Mouse (Mus musculus) embryo, embryonic 11.5 days (tissue): ENCODE results near the gene Tiprl.
A peak's percentile ranks its signal among the peaks of the same experiment; 100 is the strongest.

Experiments
- DNase-seq: peaks from one replicate; pipeline ENCODE4 v3.0.0-alpha.2; 2012; ENCODE audit warnings: low read depth, low spot score

The Tiprl gene

DNA sequence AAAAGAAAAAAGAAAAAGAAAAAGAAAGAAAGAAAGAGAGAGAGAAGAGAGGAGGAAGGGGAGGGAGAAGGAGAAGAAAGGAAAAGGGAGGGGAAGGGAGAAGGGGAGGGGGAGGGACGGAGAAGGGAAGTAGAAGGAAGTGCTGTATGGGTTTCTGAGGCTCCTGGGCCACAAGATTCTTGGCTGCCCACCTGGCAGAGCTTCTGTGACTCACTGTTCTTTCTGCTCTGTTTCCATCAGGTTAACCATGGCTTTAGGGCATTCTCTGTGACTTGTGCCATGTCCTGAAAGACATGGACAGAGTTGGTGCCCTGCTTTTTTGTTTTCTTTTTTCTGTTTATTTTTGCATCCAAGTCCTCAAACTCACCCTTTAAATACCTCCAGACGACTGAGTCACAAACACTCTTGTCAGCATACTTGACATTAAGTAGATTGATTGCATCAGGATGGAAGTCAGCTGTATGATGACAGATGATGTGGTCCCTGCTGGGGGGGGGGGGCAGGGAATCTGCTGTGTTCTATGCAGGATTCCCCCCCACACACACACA is 33.2 kb downstream of the Tiprl start:
- no peak for DNase-seq

DNA sequence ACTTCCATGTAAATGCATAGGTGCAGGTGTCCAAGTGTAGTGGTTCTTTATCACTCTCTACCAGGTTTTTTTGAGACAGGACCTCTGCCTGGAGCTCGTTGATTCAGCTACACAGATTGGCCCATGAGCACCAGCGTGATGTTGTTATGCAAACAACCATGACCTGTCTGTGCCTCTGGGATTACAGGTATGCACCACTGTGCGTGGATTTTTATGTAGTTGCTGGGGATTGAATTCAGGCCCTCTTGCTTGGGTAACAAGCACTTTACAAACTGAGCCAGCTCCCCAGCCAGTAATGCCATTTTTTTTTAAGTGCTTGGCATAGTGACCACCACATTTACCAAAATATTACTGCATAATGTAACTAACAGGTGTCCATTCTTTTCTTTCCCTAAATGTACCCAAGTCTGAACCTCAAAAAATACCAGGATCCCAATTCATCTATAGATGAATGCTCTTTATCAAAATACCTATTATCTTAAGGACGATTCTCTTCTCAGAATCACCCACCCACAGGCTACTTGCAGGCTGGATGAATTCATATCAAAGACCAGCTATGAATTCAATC is 35.3 kb downstream of the Tiprl start:
- no peak for DNase-seq

DNA sequence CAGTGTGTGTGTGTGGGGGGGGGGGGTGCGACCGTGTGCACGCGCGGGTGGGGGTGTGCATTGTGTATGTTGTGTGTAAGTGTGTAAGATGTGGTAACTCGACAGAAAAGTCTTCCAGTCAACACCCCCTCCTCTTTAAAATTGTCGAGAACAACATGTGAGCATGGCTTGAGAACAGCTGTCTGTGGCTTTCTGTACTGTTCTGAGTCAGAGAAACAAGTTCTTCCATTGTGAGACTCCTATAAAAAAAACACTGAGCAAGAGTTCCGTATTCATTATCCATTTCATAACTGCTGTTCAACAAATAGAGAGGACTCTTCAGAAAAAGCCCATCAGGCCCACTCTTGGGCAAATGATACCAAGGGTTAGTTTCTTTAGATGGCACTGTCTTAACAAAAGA is 36.0 kb downstream of the Tiprl start:
- DNase-seq = no peak

DNA sequence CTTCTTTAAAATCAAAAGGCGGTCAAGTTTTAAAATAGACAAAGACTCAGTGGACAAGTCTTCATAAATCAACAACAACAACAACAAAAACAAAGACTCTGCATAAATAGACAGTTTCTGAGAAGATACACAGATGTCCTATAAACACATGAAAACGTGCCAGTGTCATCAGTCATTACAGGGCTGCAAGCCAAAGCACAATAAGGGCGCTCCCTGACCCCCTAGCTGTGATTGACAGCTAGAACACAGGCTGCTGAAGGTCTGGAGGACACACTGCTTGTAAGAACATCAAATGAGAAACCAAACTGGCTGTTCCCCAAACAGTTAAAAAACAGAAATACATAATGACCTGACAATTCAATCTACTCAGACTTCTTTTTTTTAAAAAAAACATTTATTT is 37.2 kb downstream of the Tiprl start:
- DNase-seq = no peak

DNA sequence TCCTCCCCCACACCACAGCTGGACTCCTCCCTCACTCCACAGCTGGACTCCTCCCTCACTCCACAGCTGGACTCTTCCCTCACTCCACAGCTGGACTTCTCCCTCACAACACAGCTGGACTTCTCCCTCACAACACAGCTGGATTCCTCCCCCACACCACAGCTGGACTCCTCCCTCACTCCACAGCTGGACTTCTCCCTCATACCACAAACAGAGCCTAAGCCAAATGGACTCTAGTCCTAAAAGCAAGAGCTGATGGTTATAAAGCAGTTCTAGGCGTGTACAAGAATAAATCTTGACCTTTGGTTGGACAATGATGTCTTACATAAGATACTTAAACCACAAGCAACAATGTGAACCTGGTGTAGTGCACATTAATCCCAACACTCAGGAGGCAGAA is 37.8 kb downstream of the Tiprl start:
- DNase-seq = no peak

DNA sequence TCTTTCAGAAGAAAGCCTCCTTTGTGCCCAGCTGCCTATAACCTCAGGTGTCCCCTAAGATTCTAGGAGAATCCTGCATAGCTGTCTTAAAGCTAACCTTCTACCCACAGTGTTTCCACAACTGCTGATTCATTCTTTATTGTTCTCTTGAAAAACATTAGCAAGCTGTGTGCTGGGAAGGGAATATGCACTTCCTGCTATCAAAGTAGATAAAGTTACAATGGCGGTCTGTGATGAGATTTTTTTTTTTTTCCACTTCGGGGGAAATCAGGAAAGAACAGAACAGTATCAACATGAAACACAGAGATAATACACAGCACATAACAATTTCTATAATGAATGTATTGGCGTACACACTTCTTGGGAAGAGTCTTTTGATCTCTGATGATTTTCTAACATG is 38.9 kb downstream of the Tiprl start:
- no peak for DNase-seq

DNA sequence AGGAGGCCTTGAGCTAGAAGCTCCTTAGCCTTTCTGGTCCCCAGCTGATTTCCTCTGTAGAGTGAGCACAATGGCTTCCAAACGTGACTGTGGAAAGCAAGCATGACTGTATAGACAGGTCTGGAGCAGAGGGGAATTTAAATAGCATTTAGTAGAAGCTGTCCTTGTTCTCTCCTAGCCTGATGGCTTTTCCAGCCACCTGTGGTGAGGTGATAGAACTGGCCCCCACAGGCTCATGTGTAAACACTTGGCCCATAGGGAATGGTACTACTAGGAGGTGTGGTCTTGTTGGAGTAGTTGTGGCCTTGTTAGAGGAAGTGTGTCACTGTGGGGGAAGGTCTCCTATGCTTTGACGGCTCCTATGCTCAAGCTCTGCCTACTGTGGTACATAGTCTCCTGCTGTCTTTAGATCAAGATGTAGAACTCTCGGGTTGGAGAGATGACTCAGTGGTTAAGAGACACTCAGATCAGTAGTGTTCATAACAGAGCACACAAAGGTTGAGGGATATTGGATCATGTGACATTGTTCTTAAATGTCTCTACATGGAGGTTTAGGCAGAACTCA is 41.3 kb downstream of the Tiprl start:
- DNase-seq = no peak

DNA sequence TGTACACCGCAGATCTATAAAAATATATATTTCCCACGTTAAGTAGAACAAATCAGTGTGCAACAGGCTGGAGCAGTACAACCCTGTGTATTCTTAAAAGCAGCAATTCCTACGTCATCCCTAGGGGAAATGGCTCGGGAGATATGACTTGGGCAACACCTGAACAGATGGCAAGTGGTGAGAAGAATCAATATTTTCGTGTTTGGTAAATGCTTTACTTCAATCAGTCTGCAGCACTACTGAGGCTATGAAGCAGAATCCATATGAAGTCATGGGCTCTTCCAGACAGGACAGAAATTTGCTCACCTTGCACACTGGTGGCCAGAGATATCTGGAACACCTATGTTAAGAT is 42.2 kb downstream of the Tiprl start:
- no peak for DNase-seq

DNA sequence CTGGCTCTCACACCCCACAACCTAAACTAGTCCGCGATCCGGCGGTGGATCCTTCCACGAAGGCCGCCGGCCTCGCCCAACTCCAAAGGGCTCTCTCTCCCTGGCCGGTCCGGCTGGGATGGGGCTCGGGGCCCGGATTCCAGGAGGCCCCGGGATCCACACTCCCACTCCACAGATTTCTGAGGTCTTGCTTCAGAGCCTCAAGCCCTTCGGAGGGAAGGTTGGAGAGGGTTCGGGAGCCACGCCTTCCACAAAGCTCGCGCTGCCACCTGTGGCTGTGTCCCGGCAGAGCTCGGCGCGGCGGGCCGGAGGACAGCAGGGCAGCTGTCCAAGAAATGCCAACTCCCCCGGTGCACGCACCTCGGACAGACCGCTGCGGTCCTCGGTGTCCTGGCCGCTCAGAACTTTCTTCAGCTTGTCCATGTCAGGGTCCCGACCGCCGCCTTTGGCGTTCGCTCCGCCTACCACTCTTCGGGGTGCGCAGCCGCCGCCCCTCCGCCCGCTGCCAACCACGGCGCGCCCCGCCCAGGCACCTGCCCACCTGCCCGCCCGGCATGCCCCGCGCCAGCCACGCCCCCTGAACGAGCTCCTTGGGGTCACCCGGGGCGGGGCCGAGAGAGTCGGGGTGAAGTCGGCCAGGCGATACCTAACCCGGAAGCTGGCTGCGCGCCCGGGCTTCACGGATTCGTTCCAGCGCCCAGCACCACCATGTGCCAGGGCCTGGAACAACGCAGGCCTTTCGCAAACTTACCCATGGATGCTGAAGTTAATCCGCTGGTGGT is 42.7 kb downstream of the Tiprl start, which contains the start of gene Sft2d2:
TSS of gene Sft2d2 (minus strand) at position 559 of the 782 bp plus-strand sequence.
- peak; percentile 70 for DNase-seq

DNA sequence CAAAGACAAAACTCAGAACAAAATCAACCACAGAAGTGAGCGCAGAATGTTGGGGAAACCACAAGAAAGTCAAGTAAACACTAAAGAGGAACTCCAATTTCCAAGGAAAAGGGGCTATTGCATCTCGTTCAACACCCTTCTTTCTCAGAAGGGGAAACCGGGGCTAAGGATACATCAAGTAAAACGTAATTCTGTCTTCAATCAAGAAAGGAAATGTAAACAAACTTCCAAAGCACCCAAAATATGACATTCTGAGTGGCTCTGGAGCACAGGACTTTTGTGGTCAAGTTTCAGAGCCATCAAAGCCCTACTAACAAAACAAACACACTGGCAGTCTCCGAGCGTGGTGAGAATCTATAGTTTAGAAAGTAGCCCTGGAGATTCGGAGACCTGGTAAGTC is 43.4 kb downstream of the Tiprl start:
- no peak for DNase-seq

DNA sequence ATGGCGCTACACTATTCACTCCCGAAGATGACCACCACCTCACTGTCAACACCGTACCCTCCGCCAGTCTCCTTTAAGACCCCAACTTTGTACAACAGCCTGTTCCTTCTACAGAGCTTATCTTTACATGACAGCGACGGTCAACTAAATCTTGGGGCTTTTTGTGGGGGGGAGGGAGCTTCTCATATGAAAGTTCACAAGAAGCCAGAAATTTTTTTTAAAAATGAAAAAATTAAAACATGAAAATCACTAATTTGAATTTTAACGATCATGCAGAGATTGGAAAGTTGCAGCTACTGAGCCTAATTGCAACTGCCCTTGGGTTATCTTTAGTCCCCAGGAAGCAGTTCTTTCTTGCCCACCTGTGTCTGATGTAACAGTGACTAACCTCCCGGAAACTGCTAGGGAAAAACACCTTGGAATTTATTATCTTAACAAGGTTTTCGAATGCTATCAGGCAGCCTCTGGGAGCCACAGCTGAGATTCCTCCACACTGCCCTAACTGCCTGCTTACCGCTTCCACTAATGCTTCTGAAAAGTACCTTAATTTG is 44.0 kb downstream of the Tiprl start:
- no peak for DNase-seq

DNA sequence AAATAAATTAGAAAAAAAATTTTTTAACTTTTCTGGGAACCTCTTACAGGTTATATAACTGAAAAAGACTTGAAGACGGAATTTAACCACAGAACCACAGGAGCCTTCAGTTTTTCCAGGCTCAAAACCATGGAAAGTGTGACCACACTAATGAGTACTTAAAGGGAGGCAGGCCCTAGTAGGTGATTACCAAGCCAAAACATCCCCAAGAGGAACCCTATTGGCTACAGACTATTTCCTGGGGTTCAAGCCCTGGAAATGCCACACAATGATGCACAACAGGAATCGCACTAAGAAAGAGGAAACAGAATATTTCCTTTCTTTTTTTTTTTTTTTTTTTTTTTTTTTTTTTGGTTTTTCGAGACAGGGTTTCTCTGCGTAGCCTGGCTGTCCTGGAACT is 44.7 kb downstream of the Tiprl start:
- no peak for DNase-seq

DNA sequence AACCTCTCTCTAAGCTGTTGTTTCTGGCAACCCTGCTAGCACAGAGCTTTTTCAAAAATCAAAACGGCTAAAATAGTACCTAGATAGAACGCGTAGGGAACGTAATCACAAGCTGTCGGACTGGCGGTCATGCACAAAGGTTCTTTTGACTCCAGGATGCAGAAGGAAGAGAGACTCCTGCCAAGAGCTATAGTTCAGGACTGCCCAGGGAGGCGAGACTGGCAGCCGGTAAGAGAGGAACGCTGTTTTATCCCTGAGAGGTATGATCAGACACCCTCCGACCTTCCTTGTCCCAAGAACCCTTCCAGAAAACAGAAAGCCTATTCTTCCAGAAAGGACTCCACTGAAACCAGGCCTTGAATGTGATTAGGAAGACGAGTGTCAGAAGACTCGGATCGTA is 45.2 kb downstream of the Tiprl start:
- no peak for DNase-seq

DNA sequence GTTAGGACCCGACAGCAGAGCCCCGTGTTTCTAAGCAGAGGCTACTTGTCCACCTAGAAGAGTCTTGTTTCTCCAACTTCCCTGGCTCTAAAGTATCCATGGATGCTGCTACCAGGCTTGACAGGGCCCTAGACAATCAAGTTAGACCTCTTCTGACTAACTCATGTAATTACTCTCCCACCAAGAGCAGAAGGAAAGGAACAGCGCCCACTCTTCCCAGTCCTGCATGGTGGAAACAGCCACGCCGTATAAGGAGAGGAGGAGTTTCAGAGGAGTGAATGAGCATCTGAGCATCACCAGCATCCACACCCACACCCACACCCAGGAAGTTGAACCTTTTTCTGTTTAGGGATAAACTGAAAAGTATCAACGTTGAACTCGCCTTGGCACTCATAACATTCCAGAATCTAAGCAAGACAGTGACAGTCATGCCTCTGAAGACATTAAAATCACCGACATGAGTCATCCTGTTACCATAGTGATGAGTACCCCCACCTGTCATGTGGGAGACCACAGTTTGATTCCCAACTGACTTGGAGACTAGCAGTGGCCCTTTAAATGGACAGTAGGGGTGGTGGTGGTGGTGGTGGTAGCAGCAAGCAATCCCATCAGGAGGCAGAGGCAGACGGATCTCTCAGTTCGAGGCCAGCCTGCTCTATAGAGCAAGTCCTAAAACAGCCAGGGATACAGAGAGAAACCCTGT is 46.1 kb downstream of the Tiprl start:
- DNase-seq = no peak

DNA sequence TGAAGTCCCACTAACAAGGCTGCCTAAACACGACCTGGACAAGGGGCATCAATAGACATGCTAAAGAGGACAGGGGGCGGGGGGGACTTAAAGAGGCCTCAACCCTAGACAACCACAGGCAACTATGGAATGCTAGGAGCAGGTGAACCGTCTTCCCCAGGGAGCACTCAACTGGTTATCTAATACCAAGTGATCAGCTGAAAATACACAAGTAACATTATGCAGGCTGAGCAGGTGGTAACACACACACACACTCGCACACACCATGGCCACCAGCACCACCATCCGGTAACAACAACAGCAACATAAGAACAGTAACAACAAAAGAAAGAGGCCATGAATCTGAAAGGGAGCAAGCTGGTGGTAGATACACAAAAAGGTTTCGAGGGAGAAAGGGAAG is 46.7 kb downstream of the Tiprl start:
- no peak for DNase-seq

DNA sequence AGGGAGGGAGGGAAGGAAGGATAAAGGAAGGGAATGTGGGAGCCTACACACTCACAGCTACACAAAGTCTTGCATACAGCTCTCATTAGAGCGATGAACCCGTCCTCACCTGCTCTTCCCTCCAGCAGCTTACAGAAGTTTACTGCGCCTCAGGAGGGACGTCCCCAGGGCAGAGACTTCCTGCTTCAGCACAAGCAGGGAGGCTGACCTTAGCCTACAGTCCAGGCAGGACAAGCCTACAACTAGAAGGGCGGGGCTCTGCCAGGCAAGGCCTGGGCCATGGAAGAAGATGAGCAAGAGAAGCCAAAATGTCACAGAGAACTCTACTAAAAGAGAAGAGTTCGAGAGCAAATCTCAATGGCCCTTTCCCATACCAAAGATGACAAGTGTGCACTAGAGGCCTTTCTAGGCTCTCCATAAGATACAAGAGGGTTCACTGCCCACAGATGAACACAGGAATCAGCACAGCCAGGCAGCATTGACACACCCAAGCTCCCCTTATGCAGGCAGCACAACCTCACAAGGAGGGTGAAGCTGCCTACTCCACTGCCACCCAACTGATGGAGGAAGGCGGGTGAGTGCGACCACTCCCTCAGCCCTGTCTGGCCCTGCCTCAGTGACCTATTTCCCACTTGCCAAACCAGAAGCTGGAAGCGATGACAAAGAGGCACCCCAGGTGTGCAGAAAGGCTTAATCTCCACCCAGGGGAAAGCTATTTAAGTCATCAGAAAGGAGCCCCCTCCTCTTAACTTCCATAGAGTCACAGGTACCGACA is 47.8 kb downstream of the Tiprl start:
- no peak for DNase-seq

DNA sequence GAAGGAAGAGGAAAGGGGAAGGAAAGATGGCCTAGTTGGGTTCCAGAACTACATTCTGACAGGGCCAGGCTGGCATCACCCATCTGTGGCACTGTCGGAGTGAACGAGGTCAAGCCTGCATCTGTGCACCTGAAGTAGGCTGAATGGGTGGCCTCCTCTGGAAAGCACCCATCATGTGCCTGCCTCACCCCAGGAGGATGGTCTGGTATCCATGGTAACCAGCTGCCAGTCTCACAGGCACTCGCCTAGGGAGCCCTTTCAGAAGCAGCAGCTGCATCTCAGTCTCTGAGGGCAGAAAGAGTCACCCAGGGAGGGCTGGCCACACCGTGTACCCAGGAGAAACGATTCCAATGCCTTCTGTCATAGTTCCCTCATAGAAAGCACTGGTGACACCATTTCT is 49.4 kb downstream of the Tiprl start:
- DNase-seq = no peak

DNA sequence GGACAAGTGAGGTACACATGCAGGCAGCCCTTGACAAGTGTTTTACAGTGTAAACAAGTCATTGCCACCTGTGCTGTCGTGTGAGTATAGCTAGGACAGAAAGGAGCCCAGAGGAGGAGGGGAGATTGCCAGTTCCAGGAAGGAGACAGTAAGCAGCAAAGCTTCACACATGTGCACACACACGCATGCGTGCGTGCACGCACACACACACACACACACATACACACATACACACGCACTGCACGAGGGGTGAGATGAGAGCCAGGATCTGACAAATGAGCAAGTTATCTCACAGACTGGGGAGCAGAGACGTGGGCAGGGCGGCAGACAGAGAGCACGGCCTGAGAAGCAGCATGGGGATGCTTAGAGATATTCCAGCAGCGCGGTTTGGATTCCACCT is 50.3 kb downstream of the Tiprl start:
- no peak for DNase-seq

DNA sequence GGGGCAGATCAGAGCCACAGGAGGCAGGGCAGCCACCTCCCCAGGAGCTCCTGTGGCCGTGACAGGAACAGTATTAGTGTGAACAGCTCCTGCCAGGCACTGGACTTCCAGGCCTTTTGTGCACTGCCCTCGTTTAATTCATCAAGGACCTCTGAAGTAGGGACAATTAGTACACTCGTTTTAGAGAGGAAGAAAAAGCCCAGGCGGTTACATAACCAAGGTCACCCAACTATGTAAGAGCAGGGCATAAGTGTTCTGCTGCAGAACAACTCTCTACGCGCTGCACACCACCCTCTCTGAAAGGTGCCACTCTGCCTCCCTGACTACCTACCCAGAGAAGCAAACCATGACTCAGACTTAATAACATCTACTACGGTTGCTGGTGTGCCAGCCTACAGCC is 51.7 kb downstream of the Tiprl start:
- DNase-seq = no peak

DNA sequence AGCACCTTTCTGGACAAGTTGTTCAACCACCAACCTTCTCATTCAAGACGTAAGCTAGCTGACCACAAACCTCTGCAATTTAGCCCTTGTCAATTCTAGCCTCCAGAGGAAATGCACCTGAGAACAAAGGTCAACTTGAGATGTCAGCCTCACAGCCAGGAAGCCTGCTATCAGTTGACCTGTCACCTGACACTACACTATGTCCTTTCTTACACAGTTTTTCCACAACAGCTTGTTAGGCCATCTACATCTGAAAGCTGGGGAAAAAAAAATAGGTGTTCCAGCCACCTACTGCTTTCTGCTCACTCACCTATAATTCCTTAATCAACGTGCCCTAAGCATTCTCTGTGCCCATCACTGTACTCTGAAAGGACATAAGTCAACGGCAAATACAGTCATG is 52.6 kb downstream of the Tiprl start:
- DNase-seq = no peak

DNA sequence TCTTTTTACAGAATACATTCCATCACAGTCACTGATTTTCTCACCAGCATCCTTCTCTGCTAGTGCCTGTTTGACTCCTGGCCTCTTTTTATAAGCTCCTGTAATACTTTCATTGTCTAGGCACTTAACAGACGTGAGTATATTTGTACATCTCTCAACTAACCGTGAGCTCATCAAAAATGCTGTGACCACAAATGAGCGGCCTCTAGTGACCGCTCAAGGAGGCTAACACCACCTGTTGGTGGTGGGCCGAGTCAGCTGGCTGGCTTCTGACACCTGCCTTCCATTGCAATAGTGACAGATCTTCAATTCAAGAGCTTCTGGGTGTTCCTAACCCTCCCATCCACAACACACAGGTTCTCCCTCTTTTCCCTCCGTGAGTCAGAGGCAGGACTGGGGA is 53.4 kb downstream of the Tiprl start:
- DNase-seq = no peak
